Mouse (Mus musculus): ENCODE results near the gene P2ry2.

GRCm38 (mm10) chr7:101010741-101011140 lies 1.9 kb downstream of the P2ry2 start:
- no peak for TF ChIP-seq POLR2A (IDR thresholded peaks at IDR 0.05; ENCODE audit: insufficient read depth, low read depth, low read length)
- TF ChIP-seq CTCF (IDR thresholded peaks at IDR 0.05; ENCODE audit: insufficient read depth, low read depth, low read length), result no peak

Measured in olfactory bulb, adult 2 months (tissue).